Mouse (Mus musculus) midbrain, embryonic 14.5 days (tissue): ENCODE results near the gene Unc50. TPM values are rescaled to one million over a fixed set of nuclear protein-coding genes. Genes with fewer than 3 reads are reported as not detected.

Experiments
- ATAC-seq: fragments of 200-750 bp; cut with Nextera tagmentation; 2 replicates; pipeline ENCODE4 v1.8.0; 2017; ENCODE audit warnings: moderate number of reproducible peaks, moderate library complexity; ENCODE audit not compliant: low FRiP score, low TSS enrichment
- DNase-seq: peaks from one replicate; pipeline ENCODE4 v3.0.0-alpha.2; 2015
- H3K27ac ChIP-seq: fragments of 300-500 bp; sonication (generic); replicated peaks from 2 replicates; pipeline ENCODE4 v1.5.1; 2014; ENCODE audit warnings: mild to moderate bottlenecking, low read depth, low read length, moderate library complexity
- H3K27me3 ChIP-seq: fragments of 300-500 bp; sonication (generic); 2 replicates; pipeline ENCODE4 v1.6.1; 2014; ENCODE audit warnings: low read length, control low read depth, mixed read lengths; ENCODE audit not compliant: control insufficient read depth, insufficient read depth
- H3K36me3 ChIP-seq: fragments of 300-500 bp; sonication (generic); 2 replicates; pipeline ENCODE4 v1.6.1; 2014; ENCODE audit warnings: low read length, control low read depth; ENCODE audit not compliant: control insufficient read depth, insufficient read depth
- H3K4me1 ChIP-seq: fragments of 300-500 bp; sonication (generic); 2 replicates; pipeline ENCODE4 v1.6.1; 2014; ENCODE audit warnings: mild to moderate bottlenecking, antibody characterized with exemption, low read length, control low read depth; ENCODE audit not compliant: control insufficient read depth, insufficient read depth
- H3K4me2 ChIP-seq: fragments of 300-500 bp; sonication (generic); 2 replicates; pipeline ENCODE4 v1.6.1; 2014; ENCODE audit warnings: mild to moderate bottlenecking, low read length, moderate library complexity
- H3K4me3 ChIP-seq: fragments of 300-500 bp; sonication (generic); replicated peaks from 2 replicates; pipeline ENCODE4 v1.5.1; 2014; ENCODE audit warnings: low read depth, low read length
- H3K9ac ChIP-seq: fragments of 300-500 bp; sonication (generic); replicated peaks from 2 replicates; pipeline ENCODE4 v1.6.1; 2014; ENCODE audit warnings: mild to moderate bottlenecking, low read length, moderate library complexity
- H3K9me3 ChIP-seq: fragments of 300-500 bp; sonication (generic); 2 replicates; pipeline ENCODE4 v1.6.1; 2016; ENCODE audit warnings: low read length, control low read depth, mixed read lengths; ENCODE audit not compliant: control insufficient read depth
- WGBS: fragments of 180-500 bp; shearing (Covaris S2); extraction: QIAGEN DNeasy Blood & Tissue Kit; methylation state at CpG from one replicate; pipeline ENCODE4 v1.1.7; 2014; 5-methylcytosine and 5-hydroxymethylcytosine counted together
- polyA plus RNA-seq: library from polyadenylated mRNA; unstranded; fragments of >200 nt; fragmentation: Nextera tagmentation; extraction: Ambion mirVana; gene quantifications from 2 replicates; pipeline ENCODE4 v1.2.1, GENCODE M21; 2014

The Unc50 gene
- polyA plus RNA-seq, result 130 and 137 TPM in 2 replicates

DNA sequence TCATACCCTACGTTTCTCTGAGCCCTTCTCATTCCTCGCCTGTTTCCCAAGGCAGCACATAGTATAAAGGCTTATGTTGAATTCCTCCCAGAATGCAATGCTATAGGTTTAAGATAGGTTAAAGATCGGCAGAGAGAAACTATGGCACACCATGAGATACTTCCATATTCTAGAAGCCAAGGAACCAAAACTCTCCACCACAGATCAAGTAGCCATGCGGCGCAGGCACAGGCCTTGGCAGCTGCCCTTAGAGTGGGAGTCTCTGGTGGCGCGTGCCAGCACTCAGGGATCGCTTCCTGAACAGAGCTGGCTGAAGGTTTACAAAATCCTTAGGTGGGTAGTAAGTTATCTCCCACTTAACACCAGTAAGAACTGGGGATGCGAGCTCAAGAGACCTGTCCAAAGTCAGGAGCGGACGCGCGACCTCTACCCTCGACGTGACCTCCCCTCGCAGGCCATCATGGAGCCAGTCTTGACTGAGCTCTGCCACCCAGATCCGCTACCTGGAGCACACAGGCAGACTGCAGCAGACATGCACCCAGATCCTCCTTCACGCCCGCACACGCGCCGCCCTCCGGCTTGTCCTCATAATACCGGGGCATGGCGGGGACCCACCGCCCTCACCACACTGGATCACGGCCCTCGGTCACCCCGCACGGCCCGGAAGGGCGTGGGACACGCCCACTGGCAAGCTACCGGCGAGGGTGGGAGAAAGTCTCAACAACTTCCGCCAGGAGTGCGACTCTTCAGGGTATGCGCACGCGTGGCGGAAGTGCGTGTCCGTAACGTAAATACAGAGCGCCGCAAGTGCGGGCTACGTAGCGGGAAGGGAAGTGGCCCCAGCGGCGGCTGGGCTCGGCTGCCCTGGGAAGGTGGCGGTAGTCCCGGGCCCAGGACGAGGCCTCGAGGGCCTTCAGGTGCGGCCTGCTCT is at the start of gene Unc50, which contains the start of gene Coa5:
Gene Unc50 (plus strand): TSS at position 774 of the 931 bp plus-strand sequence.
Gene Coa5 (minus strand): TSS at position 738 of the 931 bp plus-strand sequence.
- ATAC-seq (peak; percentile 99), DNase-seq (peak; percentile 97)
- Histone ChIP-seq H3K4me2 (peak within 1 kb of the TSS; percentile 92), H3K9me3 (peaks cover under 1% of the 10 kb centered on the region; the same call in 1 of the 2 replicates), H3K4me1 (peaks cover 19% of the 10 kb centered on the region), H3K4me3 (peak within 1 kb of the TSS; percentile 93), H3K36me3 (peaks cover 47% of the 10 kb centered on the region), H3K27me3 (no peaks in the 10 kb centered on the region), H3K27ac (peak within 1 kb of the TSS; percentile 72), H3K9ac (peak within 1 kb of the TSS; percentile 77)
- 3% methylated on average over 57 of the region's 57 CpGs for WGBS

DNA sequence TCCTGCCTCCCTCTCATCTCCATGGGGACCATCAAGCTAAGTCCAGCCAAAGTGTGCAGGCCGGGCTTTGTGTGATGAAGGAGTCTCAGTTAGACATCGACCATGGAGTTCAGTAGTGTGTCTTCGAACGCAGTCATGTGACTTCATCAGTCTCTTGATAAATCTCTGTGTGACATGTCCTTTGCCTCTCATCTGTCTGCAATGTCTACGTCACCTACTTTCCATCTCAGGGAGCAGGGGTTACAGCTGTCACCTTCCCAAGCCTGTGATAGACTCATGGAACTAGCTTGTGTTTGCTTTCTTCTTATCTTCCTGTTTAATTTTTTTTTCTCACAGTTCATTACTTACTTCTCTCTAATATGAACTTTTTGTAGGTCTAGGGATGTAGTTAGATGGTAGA is 49.0 kb upstream of the Unc50 start:
- H3K36me3 ChIP-seq, result peaks cover 63% of the 10 kb centered on the region
- no peaks in the 10 kb centered on the region for H3K4me1 ChIP-seq
- ATAC-seq, result no peak
- no peaks in the 10 kb centered on the region for H3K9me3 ChIP-seq
- no peak overlapping the region for H3K9ac ChIP-seq
- no peak for DNase-seq
- H3K4me3 ChIP-seq, result no peak overlapping the region
- H3K27ac ChIP-seq, result no peak overlapping the region
- 96% methylated on average over 5 of the region's 5 CpGs for WGBS
- no peak overlapping the region for H3K4me2 ChIP-seq
- no peaks in the 10 kb centered on the region for H3K27me3 ChIP-seq

DNA sequence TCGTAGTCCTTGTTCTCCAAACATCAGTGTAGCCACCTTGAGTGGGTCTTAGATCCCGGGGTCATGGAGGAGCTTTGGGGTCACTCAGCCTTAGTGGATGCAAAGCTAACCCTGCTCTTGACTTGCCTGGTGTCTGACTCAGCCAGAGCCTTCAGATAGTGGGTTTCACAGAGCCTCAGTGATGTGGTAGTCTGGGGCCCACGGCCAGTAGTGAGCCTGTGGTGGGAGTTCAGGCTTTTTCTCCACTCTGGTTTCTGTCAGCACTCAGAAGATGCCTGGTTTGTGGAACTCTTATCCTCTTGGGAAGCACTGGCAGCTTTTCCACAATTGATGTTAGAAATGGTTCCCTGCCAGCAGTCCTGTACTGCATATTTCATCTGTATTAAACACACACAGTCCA is 45.6 kb upstream of the Unc50 start:
- Histone ChIP-seq H3K4me1 (no peaks in the 10 kb centered on the region), H3K27me3 (no peaks in the 10 kb centered on the region), H3K4me3 (no peak overlapping the region), H3K9me3 (no peaks in the 10 kb centered on the region), H3K9ac (no peak overlapping the region), H3K36me3 (peaks cover 53% of the 10 kb centered on the region), H3K4me2 (no peak overlapping the region), H3K27ac (no peak overlapping the region)
- WGBS, result 80% methylated on average over 3 of the region's 3 CpGs
- ATAC-seq, result no peak
- DNase-seq, result no peak

DNA sequence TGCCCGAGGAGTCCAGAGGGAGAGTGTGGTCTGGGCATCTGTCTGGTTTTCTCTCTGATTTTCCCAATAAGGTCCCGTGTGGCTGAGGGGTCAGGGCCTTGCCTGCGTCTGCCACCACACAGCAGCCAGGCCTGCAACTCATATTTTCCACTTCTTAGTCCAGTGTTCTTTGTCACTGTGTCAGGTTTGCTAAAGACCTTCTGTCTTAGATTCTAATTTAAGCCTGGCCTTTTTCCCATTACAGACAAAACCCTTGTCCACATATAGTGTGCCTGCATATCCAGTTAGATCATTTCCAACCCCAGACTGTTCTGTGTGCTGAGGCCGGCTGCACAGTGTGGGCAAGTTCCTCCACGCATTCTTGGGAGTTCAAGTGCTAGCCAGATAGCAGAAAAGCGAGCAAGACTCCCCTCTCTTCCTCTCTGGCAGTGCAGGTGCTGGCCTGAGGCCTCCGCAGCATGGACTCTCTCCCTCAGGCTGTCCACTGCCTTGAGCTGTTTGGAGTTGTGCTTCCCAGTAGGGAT is 43.4 kb upstream of the Unc50 start:
- no peaks in the 10 kb centered on the region for H3K9me3 ChIP-seq
- ATAC-seq, result no peak
- H3K36me3 ChIP-seq, result peaks cover 55% of the 10 kb centered on the region
- H3K27ac ChIP-seq, result no peak overlapping the region
- no peaks in the 10 kb centered on the region for H3K27me3 ChIP-seq
- H3K9ac ChIP-seq, result no peak overlapping the region
- no peak for DNase-seq
- no peaks in the 10 kb centered on the region for H3K4me1 ChIP-seq
- H3K4me2 ChIP-seq, result no peak overlapping the region
- 86% methylated on average over 7 of the region's 7 CpGs for WGBS
- no peak overlapping the region for H3K4me3 ChIP-seq

DNA sequence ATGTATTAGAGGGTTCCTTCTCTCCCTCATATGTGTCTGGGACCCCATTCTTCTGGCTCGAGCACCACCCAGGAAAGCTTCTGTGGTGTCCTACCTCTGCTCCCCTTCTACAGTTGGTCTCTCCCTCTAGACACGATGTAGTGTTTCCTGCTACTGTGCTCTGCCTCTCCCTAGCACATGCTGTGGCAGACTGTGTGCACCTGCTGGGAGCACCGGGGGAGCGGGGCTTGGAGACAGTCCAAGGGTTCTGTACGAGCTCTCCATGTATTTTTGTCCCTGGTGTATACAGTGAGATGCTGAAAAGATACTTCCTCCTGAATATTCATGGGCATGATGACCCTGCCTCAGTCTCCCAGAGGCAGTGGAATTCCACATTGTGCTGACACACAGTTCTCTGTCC is 36.8 kb upstream of the Unc50 start:
- H3K4me1 ChIP-seq, result no peaks in the 10 kb centered on the region
- H3K27ac ChIP-seq, result no peak overlapping the region
- ATAC-seq (no peak), DNase-seq (no peak)
- no peak overlapping the region for H3K4me3 ChIP-seq
- peaks cover 81% of the 10 kb centered on the region for H3K36me3 ChIP-seq
- no peaks in the 10 kb centered on the region for H3K27me3 ChIP-seq
- WGBS, result 73% methylated on average over 5 of the region's 5 CpGs
- H3K9me3 ChIP-seq, result no peaks in the 10 kb centered on the region
- H3K4me2 ChIP-seq, result no peak overlapping the region
- H3K9ac ChIP-seq, result no peak overlapping the region

DNA sequence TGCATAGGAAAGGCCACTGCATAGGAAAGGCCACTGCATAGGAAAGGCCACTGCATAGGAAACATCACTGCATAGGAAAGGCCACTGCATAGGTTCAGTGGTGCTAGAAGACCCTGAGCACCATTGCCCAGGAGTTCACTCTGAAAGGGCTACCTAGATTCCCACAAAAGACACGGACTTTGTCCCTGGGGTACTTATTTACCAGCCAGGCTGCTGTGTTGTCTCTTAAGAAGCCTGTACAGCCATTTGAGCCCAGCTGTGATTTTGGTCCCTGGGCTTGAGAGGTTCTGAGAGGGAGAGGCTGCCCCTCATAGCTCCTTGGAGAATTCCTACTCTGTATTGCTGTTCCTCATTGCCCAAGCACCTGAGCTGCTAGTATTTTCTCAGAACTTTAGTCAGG is 33.5 kb upstream of the Unc50 start:
- no peak overlapping the region for H3K4me2 ChIP-seq
- no peaks in the 10 kb centered on the region for H3K4me1 ChIP-seq
- H3K27me3 ChIP-seq, result no peaks in the 10 kb centered on the region
- 73% methylated on average over 1 of the region's 1 CpGs for WGBS
- DNase-seq (no peak), ATAC-seq (no peak)
- H3K9ac ChIP-seq, result no peak overlapping the region
- no peak overlapping the region for H3K27ac ChIP-seq
- no peaks in the 10 kb centered on the region for H3K9me3 ChIP-seq
- H3K36me3 ChIP-seq, result peaks cover 69% of the 10 kb centered on the region
- H3K4me3 ChIP-seq, result no peak overlapping the region

DNA sequence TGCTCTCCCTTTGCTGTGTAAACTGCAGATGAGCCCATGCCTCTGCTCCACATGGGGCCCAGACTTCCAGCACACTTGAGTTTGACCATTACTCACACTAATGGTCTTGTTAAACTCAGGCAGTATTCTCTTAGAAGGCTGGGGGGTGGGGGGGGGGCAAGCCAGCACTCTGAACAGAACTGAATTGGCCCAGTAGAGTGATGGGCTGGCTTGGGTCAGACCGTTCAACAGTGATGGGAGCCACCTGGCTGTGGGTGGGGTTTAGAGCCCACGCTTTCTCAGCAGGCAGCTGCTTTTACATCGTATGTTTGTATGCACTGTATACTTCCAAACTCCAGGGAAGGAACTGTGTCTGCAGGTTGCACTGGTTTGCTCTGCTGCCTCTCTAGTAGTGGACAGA is 31.0 kb upstream of the Unc50 start:
- Histone ChIP-seq H3K4me1 (no peaks in the 10 kb centered on the region), H3K9ac (no peak overlapping the region), H3K4me2 (no peak overlapping the region), H3K9me3 (no peaks in the 10 kb centered on the region), H3K4me3 (no peak overlapping the region), H3K27me3 (no peaks in the 10 kb centered on the region), H3K27ac (no peak overlapping the region), H3K36me3 (peaks cover 64% of the 10 kb centered on the region)
- DNase-seq (no peak), ATAC-seq (no peak)
- 63% methylated on average over 3 of the region's 3 CpGs for WGBS

DNA sequence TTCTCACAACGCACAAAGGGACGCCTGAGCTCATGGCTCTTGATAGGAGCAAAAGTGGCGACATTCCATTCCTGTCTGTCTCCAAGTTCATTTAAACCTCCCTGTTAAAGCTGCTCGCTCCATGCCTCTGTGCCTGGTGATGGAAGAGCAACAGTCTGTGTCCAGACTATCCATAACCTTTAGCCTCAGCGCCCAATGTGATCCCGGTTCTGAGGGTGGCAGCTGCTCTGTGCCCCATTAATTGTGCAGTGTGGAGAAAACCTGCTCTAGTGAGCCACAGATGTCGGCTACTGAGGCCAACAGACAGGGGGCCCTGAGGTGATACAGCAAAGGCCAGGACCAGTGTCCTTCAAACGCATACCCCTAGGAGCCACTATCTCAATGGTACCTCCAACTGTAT is 30.2 kb upstream of the Unc50 start:
- WGBS, result 78% methylated on average over 8 of the region's 8 CpGs
- DNase-seq, result no peak
- H3K4me2 ChIP-seq, result no peak overlapping the region
- ATAC-seq, result no peak
- no peaks in the 10 kb centered on the region for H3K4me1 ChIP-seq
- 0 out of 2 replicates have a peak overlapping the region, but pooled peaks have one; percentile 20 for H3K27ac ChIP-seq
- H3K9me3 ChIP-seq, result no peaks in the 10 kb centered on the region
- H3K9ac ChIP-seq, result no peak overlapping the region
- H3K4me3 ChIP-seq, result no peak overlapping the region
- H3K27me3 ChIP-seq, result no peaks in the 10 kb centered on the region
- peaks cover 60% of the 10 kb centered on the region for H3K36me3 ChIP-seq
